Mouse (Mus musculus): ENCODE measurements around the gene Syngr3.
"Not testable (repeated sequence)": the region's sequence is repeated elsewhere in the genome, so short reads cannot be mapped to it uniquely, and the experiment has no call there.

Gene Syngr3

GRCm38 (mm10) chr17:24689251-24690081, at the start of gene Syngr3:
TSS of gene Syngr3 (minus strand) at chr17:24689955.
- no peak for DNase-seq (ENCODE audit: low spot score)

GRCm38 (mm10) chr17:24738238-24738637, 48.5 kb upstream of the Syngr3 start:
- DNase-seq (ENCODE audit: low spot score) = no peak

- no peak for DNase-seq (ENCODE audit: low spot score)
Observed at GRCm38 (mm10) chr17:24737135-24737810, 47.5 kb upstream of the Syngr3 start.

- peak; percentile 95 for DNase-seq (ENCODE audit: low spot score)
Observed at GRCm38 (mm10) chr17:24736330-24737051, 46.7 kb upstream of the Syngr3 start, which contains the start of gene Msrb1. TSS of gene Msrb1 (plus strand) at chr17:24736642.

DNA sequence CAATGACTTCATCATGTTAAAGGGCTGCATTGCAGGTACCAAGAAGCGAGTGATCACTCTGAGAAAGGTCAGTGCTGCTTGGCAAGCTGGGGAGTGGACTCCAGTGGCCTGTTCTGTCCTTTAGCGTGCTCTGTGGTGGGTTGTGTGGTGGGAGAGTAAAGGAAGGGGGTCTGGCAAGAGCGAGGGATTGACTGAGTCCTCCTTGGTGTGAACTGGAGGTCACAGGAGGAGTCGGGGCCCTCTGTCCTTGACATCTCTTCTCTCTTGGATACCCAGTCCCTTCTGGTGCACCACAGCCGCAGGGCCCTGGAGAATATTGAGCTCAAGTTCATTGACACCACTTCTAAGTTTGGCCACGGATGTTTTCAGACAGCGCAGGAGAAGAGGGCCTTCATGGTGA, 45.7 kb upstream of the Syngr3 start:
- DNase-seq (ENCODE audit: low spot score) = no peak

DNA sequence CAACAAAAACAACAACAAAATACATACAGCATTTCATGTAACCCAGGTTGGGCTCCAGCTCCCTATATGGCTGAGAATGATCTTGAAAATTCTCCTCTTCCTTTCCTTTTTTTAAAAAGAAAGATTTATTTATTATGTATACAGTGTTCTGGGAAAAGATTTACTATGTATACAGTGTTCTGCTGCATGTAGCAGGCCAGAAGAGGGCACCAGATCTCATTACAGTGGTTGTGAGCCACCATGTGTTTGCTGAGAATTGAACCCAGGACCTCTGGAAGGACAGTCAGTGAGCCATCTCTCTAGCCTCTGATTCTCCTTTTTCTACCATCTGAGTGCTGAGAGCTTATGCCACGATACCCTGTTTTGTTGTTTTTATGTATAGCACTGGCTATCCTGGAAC, 44.8 kb upstream of the Syngr3 start:
- no peak for DNase-seq (ENCODE audit: low spot score)

DNA sequence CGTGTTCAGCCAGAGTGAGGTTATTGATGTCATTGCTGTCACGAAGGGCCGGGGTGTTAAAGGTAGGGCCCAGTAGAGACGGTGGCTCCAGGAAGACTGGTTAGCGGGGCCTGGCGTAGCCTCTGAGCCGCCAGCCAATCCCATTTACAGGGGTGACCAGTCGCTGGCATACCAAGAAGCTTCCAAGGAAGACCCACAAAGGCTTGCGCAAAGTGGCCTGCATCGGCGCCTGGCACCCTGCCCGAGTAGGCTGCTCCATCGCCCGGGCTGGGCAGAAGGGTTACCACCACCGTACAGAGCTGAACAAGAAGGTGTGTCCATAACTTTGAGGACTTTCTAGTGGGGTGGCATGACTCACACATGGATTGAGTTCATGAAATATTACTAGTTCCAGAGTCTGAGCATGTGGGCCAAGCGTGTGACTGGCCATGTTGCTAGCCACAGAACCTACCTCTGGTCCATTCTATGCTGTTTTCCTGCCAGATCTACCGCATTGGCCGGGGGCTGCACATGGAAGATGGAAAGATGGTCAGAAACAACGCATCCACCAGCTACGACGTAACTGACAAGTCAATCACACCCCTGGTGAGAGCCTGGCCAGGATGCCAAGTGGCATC, 43.8 kb upstream of the Syngr3 start:
- DNase-seq (ENCODE audit: low spot score) = no peak

DNA sequence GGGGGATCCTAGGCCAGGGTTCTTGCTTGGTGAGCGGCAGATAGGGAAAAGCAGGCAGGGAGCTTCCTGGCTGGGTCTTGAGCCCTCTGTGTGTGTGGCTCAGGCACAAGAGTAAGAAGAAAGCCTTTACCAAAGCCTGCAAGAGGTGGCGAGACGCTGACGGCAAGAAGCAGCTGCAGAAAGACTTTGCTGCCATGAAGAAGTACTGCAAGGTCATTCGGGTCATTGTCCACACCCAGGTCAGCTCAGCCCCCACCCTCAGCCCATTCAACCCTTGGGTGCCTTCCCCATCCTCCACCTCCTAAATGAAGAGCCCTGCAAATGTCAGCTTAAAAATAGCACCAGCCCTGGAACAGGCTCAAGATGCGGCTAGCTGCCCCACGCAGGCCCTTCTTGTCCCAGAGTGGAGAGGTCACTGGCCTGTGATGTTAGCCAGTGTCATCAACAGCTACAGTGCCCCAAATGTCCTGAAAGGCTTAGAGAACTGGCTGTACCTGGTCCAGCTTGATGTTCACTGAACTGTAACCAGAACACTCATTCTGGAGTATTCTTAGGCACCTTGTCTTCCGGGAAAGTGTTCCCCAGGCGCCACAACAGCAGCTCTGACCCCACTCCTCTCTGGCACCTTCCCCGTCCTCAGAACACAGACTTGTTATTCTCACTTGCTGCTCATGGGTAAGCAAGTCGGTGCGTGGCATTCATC, 42.6 kb upstream of the Syngr3 start:
- DNase-seq (ENCODE audit: low spot score) = no peak

DNA sequence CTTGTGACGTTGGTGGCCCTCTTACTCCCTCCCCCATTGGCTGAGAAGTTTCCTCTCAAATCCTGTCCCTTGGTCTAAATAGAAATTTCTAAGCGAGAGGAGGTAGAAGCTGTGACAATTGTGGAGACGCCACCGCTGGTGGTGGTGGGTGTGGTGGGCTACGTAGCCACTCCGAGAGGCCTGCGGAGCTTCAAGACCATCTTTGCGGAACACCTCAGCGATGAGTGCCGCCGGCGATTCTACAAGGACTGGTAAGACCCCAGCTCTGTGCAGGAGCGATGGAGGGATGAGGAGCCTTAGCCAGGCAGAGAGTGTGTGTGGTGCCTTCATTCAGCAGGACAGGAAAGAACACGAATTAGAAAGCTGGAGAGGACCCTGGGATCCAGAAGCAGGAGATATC, 41.0 kb upstream of the Syngr3 start:
- DNase-seq (ENCODE audit: low spot score) = no peak

DNA sequence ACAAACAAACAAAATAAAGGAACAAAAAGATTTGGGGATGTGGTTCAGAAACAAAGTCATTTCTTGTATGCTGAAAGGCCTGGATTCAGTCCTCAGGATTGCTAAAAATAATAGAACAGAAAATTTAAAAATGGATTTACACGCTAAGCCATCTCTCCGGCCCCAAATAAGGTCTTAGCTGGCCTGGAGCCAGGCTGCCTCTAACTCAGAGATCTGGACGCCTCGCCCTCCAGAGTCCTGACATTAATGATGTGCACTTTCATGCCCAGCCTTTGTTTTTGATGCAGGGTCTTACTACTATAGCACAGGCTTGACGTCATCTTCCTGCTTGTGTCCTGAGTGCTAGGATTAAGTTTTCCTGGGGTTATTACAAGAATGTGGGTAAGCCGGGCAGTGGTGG, 39.3 kb upstream of the Syngr3 start:
- no peak for DNase-seq (ENCODE audit: low spot score)

DNA sequence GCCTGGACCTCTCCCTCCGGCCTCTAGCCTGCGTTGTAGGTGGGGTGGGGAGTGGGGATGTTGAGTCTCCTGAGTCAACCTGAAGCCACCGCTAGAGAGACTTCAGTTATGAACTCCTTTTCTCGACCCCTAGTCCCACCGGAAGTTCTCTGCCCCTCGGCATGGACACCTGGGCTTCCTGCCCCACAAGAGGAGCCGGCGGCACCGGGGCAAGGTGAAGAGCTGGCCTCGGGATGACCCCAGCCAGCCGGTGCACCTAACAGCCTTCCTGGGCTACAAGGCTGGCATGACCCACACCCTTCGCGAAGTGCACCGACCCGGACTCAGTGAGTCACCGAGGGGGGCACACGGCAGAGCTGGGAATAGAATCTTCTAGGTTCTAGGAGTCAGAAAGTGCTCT, 38.4 kb upstream of the Syngr3 start:
- DNase-seq (ENCODE audit: low spot score) = no peak

GRCm38 (mm10) chr17:24727618-24728017, 37.9 kb upstream of the Syngr3 start, which contains the start of gene Rpl3l:
TSS of gene Rpl3l (plus strand) at chr17:24727820.
- no peak for DNase-seq (ENCODE audit: low spot score)

GRCm38 (mm10) chr17:24725637-24726390, 36.1 kb upstream of the Syngr3 start:
- no peak for DNase-seq (ENCODE audit: low spot score)

DNA sequence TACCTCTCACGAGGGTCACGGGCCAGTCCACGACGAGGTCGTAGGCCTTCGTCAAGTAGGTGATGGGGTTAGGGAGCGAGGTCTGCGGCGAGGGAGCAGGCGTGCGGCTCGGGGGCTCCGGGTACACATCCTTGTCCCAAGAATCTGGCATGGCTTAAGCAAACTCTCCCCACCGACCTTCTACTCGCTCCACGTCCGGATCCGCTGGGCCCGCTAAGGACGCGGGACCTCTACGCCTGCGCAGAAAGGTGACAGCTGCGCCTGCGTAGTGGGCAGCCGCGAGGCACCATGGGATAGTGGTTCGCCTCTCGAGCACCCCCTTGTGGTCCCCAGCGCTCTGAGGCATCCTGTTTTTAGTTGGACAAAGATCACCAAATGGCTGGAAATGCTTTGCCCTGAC, 34.4 kb upstream of the Syngr3 start, which contains the start of gene Ndufb10:
Gene Ndufb10 (minus strand): TSS at position 295 of the 400 bp plus-strand sequence.
- peak; percentile 90 for DNase-seq (ENCODE audit: low spot score)

DNA sequence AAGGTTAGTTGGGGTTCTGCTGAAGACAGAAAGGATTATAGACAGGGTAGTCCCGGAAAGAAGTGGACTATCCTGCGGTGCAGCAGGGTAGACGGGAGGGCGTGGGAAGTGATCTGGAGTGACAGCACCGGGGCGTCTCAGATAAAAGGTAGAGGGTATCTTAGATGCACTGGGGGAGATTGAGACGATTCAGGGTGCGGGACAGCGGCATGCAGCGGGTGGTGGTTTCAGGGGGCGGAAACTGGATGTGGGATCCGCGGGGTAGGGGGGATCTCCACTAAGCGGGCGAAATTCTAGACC, 34.1 kb upstream of the Syngr3 start:
- DNase-seq (ENCODE audit: low spot score) = no peak

DNA sequence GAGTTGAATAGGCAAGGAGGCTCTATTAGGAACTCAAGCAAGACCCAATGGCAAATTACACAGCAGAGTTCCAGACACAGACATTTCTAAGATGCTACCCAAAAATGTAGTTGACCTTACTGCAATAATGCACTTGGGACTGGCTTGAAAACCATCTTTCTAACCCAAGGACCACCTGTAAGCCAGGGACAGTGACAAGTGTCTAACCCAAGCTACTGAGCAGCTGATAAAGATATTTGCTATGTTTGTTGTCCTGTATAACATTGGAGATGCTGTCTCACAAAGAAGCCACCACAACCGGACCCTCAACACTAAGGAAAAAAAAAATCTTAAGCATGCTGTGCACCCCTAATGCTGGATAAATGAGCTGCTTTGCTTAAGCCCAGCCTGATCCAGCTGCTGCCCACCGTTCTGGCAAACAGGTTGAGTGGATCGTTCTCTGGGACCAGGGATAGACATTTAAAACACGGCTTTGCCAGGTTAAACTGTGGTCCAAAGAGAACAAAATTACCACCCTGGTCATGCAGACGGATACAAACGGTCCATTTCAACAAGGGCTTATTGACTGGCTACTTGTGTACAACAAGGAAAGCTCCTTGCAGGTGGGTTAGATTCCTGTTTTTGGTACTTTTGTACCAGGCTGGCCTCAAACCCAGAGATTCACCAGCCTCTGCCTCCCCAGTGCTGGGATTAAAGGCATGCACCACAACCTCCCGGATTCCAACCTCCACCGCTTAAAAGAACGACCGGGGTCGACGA, 33.5 kb upstream of the Syngr3 start:
- no peak for DNase-seq (ENCODE audit: low spot score)

DNA sequence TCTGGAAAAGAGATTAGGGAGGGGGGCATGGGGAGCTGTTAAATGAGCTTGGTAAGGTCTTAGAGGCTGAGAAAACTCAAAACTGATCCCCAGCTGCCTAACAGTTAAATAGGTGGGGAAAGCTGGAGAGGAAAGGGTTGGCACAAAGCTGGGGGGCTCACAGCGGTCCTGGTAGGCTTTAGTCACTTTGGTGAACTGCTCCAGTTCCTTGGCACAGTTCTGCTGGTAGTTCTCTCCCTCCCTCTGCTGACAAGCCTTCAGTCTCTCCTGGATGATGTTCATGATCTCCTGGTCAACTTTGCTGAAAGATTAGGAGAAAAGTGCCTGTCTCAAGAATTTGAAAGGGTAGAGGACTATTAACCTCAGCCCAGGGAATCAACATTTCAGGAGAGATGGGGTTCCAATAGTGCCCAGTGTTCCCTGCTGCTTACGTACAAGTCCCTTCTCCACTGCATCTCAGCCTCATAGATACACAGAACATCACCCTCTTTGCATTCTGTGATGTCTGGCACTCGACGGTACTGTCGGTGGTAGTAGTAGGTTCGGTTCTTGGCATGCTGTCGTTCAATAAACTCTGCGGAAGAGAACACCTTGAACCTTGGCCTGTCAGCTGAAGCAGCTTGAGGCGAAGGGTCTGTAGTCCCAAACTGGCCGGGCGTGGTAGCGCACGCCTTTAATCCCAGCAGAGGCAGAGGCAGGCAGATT, 32.6 kb upstream of the Syngr3 start:
- no peak for DNase-seq (ENCODE audit: low spot score)

DNA sequence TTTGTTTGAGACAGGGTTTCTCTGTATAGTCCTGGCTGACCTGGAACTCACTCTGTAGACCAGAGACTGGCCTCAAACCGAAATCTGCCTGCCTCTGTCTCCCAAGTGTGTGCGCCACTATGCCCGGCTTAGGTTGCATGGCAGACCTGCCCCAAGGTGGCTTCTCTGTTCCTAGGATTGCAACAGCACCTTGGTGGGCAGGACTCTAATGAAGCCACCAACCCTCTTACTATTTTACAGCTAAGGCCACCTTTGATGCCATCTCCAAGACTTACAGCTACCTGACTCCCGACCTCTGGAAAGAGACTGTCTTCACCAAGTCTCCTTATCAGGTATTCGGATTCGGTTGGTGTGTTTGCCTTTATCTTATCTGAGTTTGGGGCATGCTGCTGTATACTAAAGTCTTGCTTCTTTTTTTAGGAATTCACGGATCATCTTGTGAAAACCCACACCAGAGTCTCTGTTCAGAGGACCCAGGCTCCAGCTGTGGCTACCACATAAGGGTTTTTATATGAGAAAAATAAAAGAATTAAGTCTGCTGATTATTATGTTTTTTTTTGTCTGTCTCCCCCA, 31.7 kb upstream of the Syngr3 start:
- DNase-seq (ENCODE audit: low spot score) = not testable (repeated sequence)

- DNase-seq (ENCODE audit: low spot score) = not testable (repeated sequence)
Observed at GRCm38 (mm10) chr17:24720616-24721015, 30.9 kb upstream of the Syngr3 start.

Measured in testis, postnatal 14 days (tissue).